Mouse (Mus musculus) lung, embryonic 16.5 days (tissue): ENCODE measurements around the gene Spaca3. TPM values are rescaled to one million over a fixed set of nuclear protein-coding genes. Genes with fewer than 3 reads are reported as not detected.
A peak's percentile ranks its signal among the peaks of the same experiment; 100 is the strongest.

ENCODE experiments used
- ATAC-seq: fragments of 200-750 bp; cut with Nextera tagmentation; 2 replicates; pipeline ENCODE4 v1.8.0; 2017; ENCODE audit warnings: low read depth, mild to moderate bottlenecking, moderate library complexity
- H3K27ac ChIP-seq: fragments of 300-500 bp; sonication (generic); 2 replicates; pipeline ENCODE4 v1.5.1; 2014; ENCODE audit warnings: mild to moderate bottlenecking, control low read depth, low read length
- H3K27me3 ChIP-seq: fragments of 300-500 bp; sonication (generic); 2 replicates; pipeline ENCODE4 v1.6.1; 2014; ENCODE audit warnings: low read depth, low read length, mixed read lengths; ENCODE audit not compliant: control insufficient read depth, insufficient read depth
- H3K36me3 ChIP-seq: fragments of 300-500 bp; sonication (generic); 2 replicates; pipeline ENCODE4 v1.6.1; 2014; ENCODE audit warnings: low read length; ENCODE audit not compliant: control insufficient read depth, insufficient read depth
- H3K4me1 ChIP-seq: fragments of 300-500 bp; sonication (generic); replicated peaks from 2 replicates; pipeline ENCODE4 v1.6.1; 2014; ENCODE audit warnings: low read length, mixed read lengths; ENCODE audit not compliant: control insufficient read depth, insufficient read depth
- H3K4me2 ChIP-seq: fragments of 300-500 bp; sonication (generic); 2 replicates; pipeline ENCODE4 v1.6.1; 2014; ENCODE audit warnings: low read depth, low read length, control low read depth
- H3K4me3 ChIP-seq: fragments of 300-500 bp; sonication (generic); 2 replicates; pipeline ENCODE4 v1.5.1; 2014; ENCODE audit warnings: mild to moderate bottlenecking, low read length, control low read depth
- H3K9ac ChIP-seq: fragments of 300-500 bp; sonication (generic); 2 replicates; pipeline ENCODE4 v1.6.1; 2014; ENCODE audit warnings: low read length, control low read depth
- H3K9me3 ChIP-seq: fragments of 300-500 bp; sonication (generic); 2 replicates; pipeline ENCODE4 v1.6.1; 2016; ENCODE audit warnings: low read length; ENCODE audit not compliant: control insufficient read depth
- WGBS: fragments of 180-500 bp; shearing (Covaris S2); extraction: QIAGEN DNeasy Blood & Tissue Kit; methylation state at CpG from one replicate; pipeline ENCODE4 v1.1.7; 2014; 5-methylcytosine and 5-hydroxymethylcytosine counted together
- polyA plus RNA-seq: library from polyadenylated mRNA; unstranded; fragments of >200 nt; fragmentation: Nextera tagmentation; extraction: Ambion mirVana; gene quantifications from 2 replicates; pipeline ENCODE4 v1.2.1, GENCODE M21; 2015

The Spaca3 gene
- polyA plus RNA-seq: not detected in 2 replicates

- Histone ChIP-seq H3K4me2 (no peak within 1 kb of the TSS), H3K9ac (no peak within 1 kb of the TSS), H3K36me3 (no peaks in the 10 kb centered on the region), H3K4me1 (peaks cover 2% of the 10 kb centered on the region; the same call in 1 of the 2 replicates), H3K27ac (no peak within 1 kb of the TSS), H3K27me3 (no peaks in the 10 kb centered on the region; the same call in 1 of the 2 replicates), H3K4me3 (no peak within 1 kb of the TSS), H3K9me3 (no peaks in the 10 kb centered on the region)
- 53% methylated on average over 10 of the region's 10 CpGs for WGBS
- ATAC-seq: no peak
Measured at GRCm38 (mm10) chr11:80858065-80858464, at the start of gene Spaca3. Gene Spaca3 (plus strand): TSS chr11:80858365.

- H3K9me3 ChIP-seq: no peaks in the 10 kb centered on the region
- ATAC-seq: no peak
- no peak overlapping the region for H3K9ac ChIP-seq
- no peak overlapping the region for H3K4me2 ChIP-seq
- peaks cover 7% of the 10 kb centered on the region for H3K36me3 ChIP-seq
- peaks cover 19% of the 10 kb centered on the region for H3K4me1 ChIP-seq
- no peaks in the 10 kb centered on the region for H3K27me3 ChIP-seq
- no peak overlapping the region for H3K27ac ChIP-seq
- 43% methylated on average over 6 of the region's 6 CpGs for WGBS
- no peak overlapping the region for H3K4me3 ChIP-seq
Measured at GRCm38 (mm10) chr11:80808551-80809070, 49.6 kb upstream of the Spaca3 start.

DNA sequence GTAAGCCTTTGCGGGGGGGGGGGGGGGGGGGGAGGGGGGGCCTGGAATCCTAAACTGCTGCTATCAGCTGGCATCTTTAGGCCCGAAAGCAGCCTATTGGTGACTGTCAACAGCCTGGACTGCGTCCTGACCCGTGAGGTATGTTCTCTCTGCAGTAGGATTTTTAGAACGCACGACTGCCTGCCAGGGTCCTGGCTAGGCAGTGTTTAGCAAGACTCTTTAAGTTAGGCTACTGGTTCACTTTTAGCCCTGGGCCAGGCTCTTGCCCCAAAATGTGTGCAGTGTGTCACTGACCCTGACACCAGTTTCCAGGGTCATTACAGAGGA is 48.5 kb upstream of the Spaca3 start:
- Histone ChIP-seq H3K4me1 (peaks cover 19% of the 10 kb centered on the region), H3K27ac (peak overlapping the region; percentile 92), H3K4me3 (peak overlapping the region; percentile 61), H3K27me3 (no peaks in the 10 kb centered on the region), H3K9ac (peak overlapping the region; percentile 88), H3K9me3 (no peaks in the 10 kb centered on the region), H3K4me2 (peak overlapping the region; percentile 77), H3K36me3 (peaks cover 11% of the 10 kb centered on the region)
- 14% methylated on average over 5 of the region's 6 CpGs for WGBS
- peak; percentile 52 for ATAC-seq

DNA sequence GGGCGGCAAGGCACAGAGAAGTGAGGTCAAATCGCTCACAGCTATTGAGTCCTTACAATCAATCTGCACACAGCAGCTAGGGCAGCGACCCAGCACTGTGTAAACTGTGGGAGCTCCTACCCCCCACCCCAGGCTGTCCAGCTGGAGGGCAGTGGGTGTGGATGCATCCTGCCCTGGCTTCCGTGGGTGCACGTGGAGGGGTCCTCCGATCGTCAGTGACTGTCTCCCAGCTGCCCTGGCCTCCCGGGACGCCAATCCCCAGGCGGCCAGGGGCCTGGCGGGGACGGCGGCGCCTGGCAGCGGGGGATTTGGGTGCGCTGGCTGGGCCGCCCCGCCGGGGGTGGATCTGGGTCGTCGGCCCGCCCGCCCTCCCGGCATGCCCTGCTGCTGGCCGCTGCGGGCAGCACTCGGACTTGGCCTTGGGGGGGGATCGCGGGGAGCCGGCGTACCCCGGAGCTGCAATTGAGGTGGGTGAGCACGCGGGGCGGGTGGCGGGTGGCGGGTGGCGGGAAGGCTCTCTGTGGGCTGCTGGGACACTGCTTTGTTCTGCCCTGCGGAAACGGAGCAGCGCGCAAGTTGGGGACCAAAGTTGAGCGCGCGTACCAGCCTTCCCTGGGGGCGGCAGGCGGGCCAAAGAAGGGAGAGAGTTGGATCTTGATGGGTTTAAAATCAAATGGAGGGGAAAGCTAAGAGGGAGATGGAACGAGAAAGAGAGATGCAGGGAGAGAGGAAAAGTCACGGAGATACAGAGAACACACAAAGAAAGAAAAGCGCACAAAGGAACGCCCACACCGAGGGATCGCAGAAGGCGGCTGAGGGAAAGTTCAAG is 48.0 kb upstream of the Spaca3 start, which contains the start of gene Tmem98:
Gene Tmem98 (plus strand): TSS at position 183 of the 829 bp plus-strand sequence.
- ATAC-seq: peak; percentile 88
- 1% methylated on average over 49 of the region's 54 CpGs for WGBS
- Histone ChIP-seq H3K4me3 (peak within 1 kb of the TSS; percentile 61), H3K4me1 (peaks cover 19% of the 10 kb centered on the region), H3K27me3 (no peaks in the 10 kb centered on the region), H3K36me3 (peaks cover 12% of the 10 kb centered on the region), H3K9me3 (no peaks in the 10 kb centered on the region), H3K27ac (peak within 1 kb of the TSS; percentile 92), H3K9ac (peak within 1 kb of the TSS; percentile 88), H3K4me2 (peak within 1 kb of the TSS; percentile 77)

DNA sequence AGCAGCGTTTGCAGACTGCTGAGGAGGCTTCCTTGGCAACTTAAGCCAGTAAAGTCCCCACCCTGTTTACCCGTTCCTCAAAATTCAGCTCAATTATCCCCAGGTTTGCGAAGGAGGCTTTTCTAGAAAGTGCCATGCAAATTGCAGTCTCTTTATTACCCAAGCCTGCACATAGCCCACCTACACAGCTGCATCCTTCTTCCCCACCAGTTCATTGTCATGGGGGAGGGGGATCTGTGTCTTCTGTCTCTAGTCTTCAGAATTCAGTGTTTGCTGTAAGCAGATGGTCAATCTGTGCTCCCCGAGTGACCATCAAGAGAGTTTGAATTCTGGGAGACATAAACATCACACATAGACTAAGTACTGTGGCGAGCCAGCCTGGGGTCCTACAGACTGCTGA is 47.0 kb upstream of the Spaca3 start:
- peak overlapping the region; percentile 88 for H3K9ac ChIP-seq
- peak overlapping the region; percentile 61 for H3K4me3 ChIP-seq
- no peaks in the 10 kb centered on the region for H3K9me3 ChIP-seq
- H3K27me3 ChIP-seq: no peaks in the 10 kb centered on the region
- peak overlapping the region; percentile 77 for H3K4me2 ChIP-seq
- H3K36me3 ChIP-seq: peaks cover 19% of the 10 kb centered on the region
- H3K4me1 ChIP-seq: peaks cover 19% of the 10 kb centered on the region
- H3K27ac ChIP-seq: no peak overlapping the region; the same call in 1 of the 2 replicates
- whole genome bisulfite sequencing: 12% methylated on average over 5 of the region's 5 CpGs
- no peak for ATAC-seq

GRCm38 (mm10) chr11:80815354-80815753 is 42.8 kb upstream of the Spaca3 start:
- Histone ChIP-seq H3K36me3 (peaks cover 24% of the 10 kb centered on the region), H3K4me3 (no peak overlapping the region)
- 80% methylated on average over 7 of the region's 7 CpGs for WGBS

DNA sequence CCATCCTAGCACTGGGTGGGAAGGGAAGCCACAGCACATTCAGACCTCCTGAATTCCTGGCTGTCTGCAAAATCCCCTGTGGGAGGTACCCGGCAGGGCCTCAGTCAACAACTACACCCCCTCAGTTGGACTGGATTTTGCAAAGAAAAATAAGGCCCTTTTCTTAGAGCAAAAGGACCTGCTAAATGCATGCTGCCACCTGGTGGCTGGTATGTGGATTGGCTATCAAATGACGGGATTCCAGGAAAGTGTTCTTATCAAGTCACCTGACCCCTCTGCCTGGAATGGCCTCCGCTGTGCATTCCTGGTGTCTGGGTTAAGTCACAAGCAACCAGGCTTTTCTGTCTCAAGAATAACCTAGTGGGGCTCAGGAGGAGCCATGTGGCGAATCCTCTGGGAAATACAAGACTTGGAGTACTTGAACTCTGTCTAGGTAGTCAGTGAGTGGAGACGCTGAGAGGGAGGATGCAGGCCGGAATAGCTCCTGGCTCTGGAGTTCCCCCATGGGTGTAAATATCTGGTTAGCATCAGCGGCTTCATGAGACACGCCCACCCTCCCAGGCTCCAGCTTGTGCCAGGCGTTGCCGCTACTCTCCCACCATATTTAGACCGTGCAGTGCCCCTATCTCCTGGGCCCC is 40.0 kb upstream of the Spaca3 start:
- no peaks in the 10 kb centered on the region for H3K27me3 ChIP-seq
- H3K9me3 ChIP-seq: no peaks in the 10 kb centered on the region
- H3K4me1 ChIP-seq: peaks cover 12% of the 10 kb centered on the region
- ATAC-seq: peak; percentile 70
- 25% methylated on average over 11 of the region's 11 CpGs for WGBS
- H3K4me3 ChIP-seq: no peak overlapping the region
- peaks cover 25% of the 10 kb centered on the region for H3K36me3 ChIP-seq
- H3K27ac ChIP-seq: peak overlapping the region; percentile 65
- 0 out of 2 replicates have a peak overlapping the region, but pooled peaks have one; percentile 25 for H3K4me2 ChIP-seq
- H3K9ac ChIP-seq: no peak overlapping the region

More at GRCm38 (mm10) chr11:80815354-80815753, 42.8 kb upstream of the Spaca3 start:
- Histone ChIP-seq H3K9me3 (no peaks in the 10 kb centered on the region), H3K4me1 (peaks cover 20% of the 10 kb centered on the region), H3K27ac (no peak overlapping the region), H3K4me2 (no peak overlapping the region), H3K27me3 (no peaks in the 10 kb centered on the region), H3K9ac (no peak overlapping the region)
- no peak for ATAC-seq

GRCm38 (mm10) chr11:80820085-80820484 is 38.1 kb upstream of the Spaca3 start:
- no peaks in the 10 kb centered on the region for H3K9me3 ChIP-seq
- peaks cover 12% of the 10 kb centered on the region for H3K4me1 ChIP-seq
- peak; percentile 44 for ATAC-seq
- 86% methylated on average over 3 of the region's 3 CpGs for WGBS
- peaks cover 21% of the 10 kb centered on the region for H3K36me3 ChIP-seq
- H3K27ac ChIP-seq: no peak overlapping the region
- no peak overlapping the region for H3K4me2 ChIP-seq
- H3K4me3 ChIP-seq: no peak overlapping the region
- no peaks in the 10 kb centered on the region for H3K27me3 ChIP-seq
- no peak overlapping the region for H3K9ac ChIP-seq

DNA sequence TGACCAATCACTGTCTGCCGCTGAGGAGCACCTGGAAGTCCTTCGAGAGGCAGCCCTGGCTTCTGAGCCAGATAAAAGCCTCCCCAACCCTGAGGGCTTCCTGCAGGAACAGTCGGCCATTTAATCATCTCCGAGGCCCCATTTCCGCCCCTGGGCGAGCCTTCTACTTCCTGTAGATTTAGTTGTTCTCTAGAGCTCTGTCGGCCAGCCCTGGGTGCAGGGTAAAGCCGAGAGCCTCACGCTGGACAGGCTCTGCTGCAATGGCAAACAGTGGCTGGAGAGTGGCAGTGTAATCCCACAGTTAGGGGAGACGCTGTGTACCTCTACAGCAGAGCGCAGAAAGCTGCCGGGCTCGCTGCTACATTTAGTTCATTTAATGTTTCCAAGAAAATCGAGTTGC is 36.9 kb upstream of the Spaca3 start:
- Histone ChIP-seq H3K4me2 (no peak overlapping the region), H3K9ac (no peak overlapping the region), H3K9me3 (no peaks in the 10 kb centered on the region), H3K4me3 (no peak overlapping the region), H3K27me3 (no peaks in the 10 kb centered on the region), H3K27ac (peak overlapping the region; percentile 51), H3K4me1 (peaks cover 12% of the 10 kb centered on the region), H3K36me3 (peaks cover 13% of the 10 kb centered on the region)
- WGBS: 56% methylated on average over 14 of the region's 14 CpGs
- ATAC-seq: peak; percentile 45
